Mouse (Mus musculus): ENCODE results near the gene Tbx5.

- TF ChIP-seq CTCF (IDR thresholded peaks at IDR 0.05; ENCODE audit: low read depth, low read length): no peak
- TF ChIP-seq POLR2A (IDR thresholded peaks at IDR 0.05; ENCODE audit: borderline replicate concordance, low read depth, low read length): no peak
Observed at GRCm38 (mm10) chr5:119799419-119800242, 32.8 kb upstream of the Tbx5 start.

Measured in bone marrow macrophage, adult 2 months (primary cell).